Mouse (Mus musculus) layer of hippocampus, adult 9-10 months (tissue): Measurements from ENCODE around the gene Zfp354a.
"Not testable (repeated sequence)": the region's sequence is repeated elsewhere in the genome, so short reads cannot be mapped to it uniquely, and the experiment has no call there.

Experiments
- DNase-seq: peaks from one replicate; pipeline ENCODE4 v3.0.0; 2022; ENCODE audit warnings: low spot score

Zfp354a gene

GRCm38 (mm10) chr11:51059151-51059571 lies at the start of gene Zfp354a:
Gene Zfp354a, plus strand, starts transcription at chr11:51059257.
- DNase-seq: peak; percentile 29

GRCm38 (mm10) chr11:51011821-51012220 lies 47.2 kb upstream of the Zfp354a start:
- DNase-seq: no peak

GRCm38 (mm10) chr11:51013936-51014335 lies 45.1 kb upstream of the Zfp354a start, which contains the start of gene Olfr54:
Gene Olfr54, plus strand, starts transcription at chr11:51014236.
- DNase-seq: no peak

GRCm38 (mm10) chr11:51016341-51016740 lies 42.7 kb upstream of the Zfp354a start:
- DNase-seq: no peak

GRCm38 (mm10) chr11:51026811-51027210 lies 32.2 kb upstream of the Zfp354a start:
- DNase-seq: not testable (repeated sequence)

DNA sequence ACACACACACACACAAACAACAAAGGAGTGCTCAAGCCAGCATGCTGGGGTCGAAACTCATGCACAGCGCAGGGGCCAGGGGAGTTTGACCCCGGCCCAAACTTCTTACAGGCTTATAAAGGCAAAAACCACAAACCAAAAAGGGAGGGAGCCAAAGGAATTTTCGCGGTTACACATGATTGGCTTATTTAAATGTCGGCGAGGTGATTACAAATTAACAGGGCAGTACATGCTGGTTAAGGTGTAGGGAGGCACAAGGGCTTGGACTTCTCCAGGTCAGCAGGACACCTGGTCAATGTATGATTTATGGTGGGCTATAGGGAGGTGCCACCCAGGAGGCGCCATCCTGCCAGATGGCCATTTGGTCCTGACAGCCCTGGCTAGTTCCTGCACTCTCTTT lies 29.7 kb upstream of the Zfp354a start:
- not testable (repeated sequence) for DNase-seq

DNA sequence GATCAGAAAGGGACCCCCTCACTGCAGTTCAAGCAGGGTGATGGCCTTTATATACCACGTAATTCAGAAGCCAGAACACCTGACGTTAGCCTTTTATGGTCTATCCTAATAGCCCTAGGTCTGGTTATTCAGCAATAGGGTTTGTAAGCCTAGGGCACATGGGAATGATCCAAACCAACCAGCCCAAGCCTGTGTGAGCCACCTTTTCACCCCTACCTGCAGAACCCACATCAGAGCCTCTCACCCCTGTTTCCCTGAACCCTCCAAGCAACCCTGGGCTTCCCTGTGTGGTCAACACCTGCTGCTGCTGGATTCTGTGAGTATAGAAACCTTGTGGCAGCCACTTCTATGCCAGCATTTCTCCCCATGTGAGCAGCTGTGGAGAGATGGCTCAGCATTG lies 28.8 kb upstream of the Zfp354a start:
- no peak for DNase-seq

- DNase-seq: no peak
These were observed 26.2 kb upstream of the Zfp354a start for GRCm38 (mm10) chr11:51032851-51033250.

DNA sequence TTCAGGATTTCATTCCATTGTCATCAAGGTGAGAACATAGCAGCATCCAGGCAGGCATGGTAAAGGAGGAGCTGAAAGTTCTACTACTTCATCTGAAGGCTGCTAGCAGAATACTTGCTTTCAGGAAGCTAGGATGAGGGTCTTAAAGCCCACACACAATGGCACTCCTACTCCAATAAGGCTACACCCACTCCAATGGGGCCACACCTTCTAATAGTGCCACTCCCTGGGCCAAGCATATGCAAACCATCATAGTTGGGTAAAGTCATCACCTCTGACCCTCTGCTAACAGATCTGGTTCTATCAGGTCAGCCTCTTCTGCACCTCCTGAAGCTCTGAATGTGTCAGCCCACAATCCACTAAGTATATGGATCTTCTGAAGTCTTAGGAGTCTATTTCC lies 24.9 kb upstream of the Zfp354a start:
- not testable (repeated sequence) for DNase-seq

- DNase-seq: no peak
These were observed 23.1 kb upstream of the Zfp354a start for GRCm38 (mm10) chr11:51035951-51036350.

- not testable (repeated sequence) for DNase-seq
These were observed 14.3 kb upstream of the Zfp354a start for GRCm38 (mm10) chr11:51044776-51045175.

- not testable (repeated sequence) for DNase-seq
These were observed 11.2 kb upstream of the Zfp354a start, which contains the start of gene Olfr1375 for GRCm38 (mm10) chr11:51047809-51048208. Gene Olfr1375, plus strand, starts transcription at chr11:51048109.

DNA sequence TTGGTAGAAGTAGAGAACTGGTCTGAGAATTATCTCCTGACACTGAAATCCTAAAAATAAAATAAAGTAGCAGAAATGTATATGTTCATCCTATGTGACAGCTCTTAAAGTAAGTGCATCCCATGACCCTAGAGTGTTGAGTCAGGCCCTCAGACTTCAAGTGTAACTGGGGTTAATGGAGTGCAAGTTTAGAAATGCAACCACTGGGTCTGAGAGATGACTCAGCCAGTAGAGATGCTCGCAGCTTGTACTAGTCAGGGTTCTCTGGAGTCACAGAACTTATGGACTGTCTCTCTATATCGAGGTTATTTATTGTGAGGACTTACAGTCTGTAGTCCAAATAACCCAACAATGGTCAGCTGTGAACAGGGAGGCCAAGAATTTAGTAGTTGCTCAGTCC lies 7.4 kb upstream of the Zfp354a start:
- no peak for DNase-seq

DNA sequence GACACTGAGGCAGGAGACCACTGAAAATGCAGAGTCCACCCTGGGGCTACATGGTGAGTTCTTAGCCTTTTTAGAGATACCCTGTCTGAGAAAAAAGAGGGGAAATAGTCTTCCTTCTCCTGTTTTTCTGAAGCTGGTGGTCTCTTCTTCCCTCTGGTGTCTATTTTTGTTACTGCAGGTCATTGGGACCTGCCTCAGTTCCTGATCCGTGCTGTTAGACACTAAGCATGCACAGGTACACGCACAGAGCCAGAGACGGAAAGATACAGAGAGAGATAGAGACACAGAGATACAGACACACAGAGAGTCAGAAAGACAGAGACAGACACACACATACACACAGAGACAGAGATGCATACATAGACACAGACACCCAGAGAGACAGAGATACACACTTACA lies 5.8 kb upstream of the Zfp354a start:
- no peak for DNase-seq

DNA sequence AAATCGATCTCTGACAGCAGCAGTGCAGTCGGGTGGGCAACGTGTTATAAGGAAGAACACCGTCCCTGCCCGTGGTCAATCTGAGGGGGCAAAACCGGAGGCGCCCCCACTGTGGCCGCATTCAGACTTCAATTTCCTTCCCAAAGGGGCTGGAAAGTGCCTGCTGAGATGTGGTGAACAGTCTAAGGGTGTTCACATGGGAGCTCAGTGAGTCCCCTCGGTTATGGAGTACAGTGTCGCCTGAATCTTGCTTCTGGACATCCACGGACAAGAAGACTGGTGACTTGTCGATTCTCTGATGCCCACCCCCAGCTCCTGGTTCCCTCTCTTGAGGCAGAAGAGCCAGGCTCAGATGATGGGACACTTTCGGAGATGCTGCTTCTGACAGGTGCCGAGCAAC lies 583 bp downstream of the Zfp354a start:
- DNase-seq: no peak

GRCm38 (mm10) chr11:51060981-51061380 lies 1.9 kb downstream of the Zfp354a start:
- DNase-seq: no peak

DNA sequence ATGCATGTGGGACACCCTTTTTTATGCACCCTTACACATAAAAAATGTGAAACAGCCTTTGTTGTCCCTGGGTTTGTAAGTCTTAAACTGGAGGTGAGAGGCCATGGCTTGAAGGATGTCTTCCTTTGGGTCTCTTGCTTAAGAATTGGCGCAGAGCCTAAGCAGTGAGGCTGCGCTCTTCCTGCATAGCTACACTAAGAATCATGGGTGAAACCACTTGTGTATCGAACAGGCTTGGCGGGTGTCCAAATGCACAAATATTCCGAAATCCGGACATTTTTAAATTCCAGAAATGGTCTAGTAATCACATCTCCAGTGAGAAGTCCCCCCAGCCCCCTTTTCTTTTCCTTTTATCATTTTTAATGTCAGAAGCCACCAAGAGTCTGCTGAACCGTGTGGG lies 4.2 kb downstream of the Zfp354a start:
- no peak for DNase-seq

GRCm38 (mm10) chr11:51063841-51064240 lies 4.8 kb downstream of the Zfp354a start:
- DNase-seq: no peak

GRCm38 (mm10) chr11:51084527-51084926 lies 25.5 kb downstream of the Zfp354a start:
- DNase-seq: no peak

GRCm38 (mm10) chr11:51085269-51085668 lies 26.2 kb downstream of the Zfp354a start:
- no peak for DNase-seq

DNA sequence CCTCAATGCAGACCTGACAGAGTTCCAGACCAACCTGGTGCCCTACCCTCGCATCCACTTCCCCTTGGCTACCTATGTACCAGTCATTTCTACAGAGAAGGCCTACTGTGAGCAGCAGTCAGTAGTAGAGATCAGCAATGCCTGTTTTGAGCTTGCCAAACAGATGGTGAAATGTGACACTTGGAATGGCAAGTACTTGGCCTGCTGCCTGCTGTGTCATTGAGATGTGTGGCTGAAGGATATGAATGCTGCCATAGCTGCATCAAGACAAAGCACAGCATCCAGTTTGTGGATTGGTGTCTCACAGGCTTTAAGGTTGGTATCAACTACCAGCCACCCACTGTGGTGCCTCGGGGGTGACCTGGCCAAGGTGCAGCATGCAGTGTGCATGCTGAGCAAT lies 48.2 kb downstream of the Zfp354a start:
- DNase-seq: peak; percentile 13

GRCm38 (mm10) chr11:51110621-51111020 lies 51.6 kb downstream of the Zfp354a start:
- DNase-seq: no peak
